Mouse (Mus musculus) kidney, adult 2 months (tissue): ENCODE measurements at regions not wholly inside any gene's neighbourhood (a gene's known extent, or its start where the extent isn't known, plus 50 kb on each side); places are given as distances from the start of the nearest gene placed in this dataset.
A peak's percentile ranks its signal among the peaks of the same experiment; 100 is the strongest.
"Not testable (repeated sequence)": the region's sequence is repeated elsewhere in the genome, so short reads cannot be mapped to it uniquely, and the experiment has no call there.

Source experiments
- DNase-seq: peaks from one replicate; pipeline ENCODE4 v3.0.0; 2021
- H3K27ac ChIP-seq: fragments of 200-500 bp; 2 replicates; pipeline ENCODE4 v1.5.1; 2012; ENCODE audit warnings: low read depth, low read length, control low read depth, inconsistent platforms; ENCODE audit not compliant: insufficient read depth
- H3K27me3 ChIP-seq: fragments of 200-500 bp; replicated peaks from 2 replicates; pipeline ENCODE4 v1.6.1; 2012; ENCODE audit warnings: mild to moderate bottlenecking, moderate library complexity, low read length, inconsistent platforms; ENCODE audit not compliant: control insufficient read depth, insufficient read depth
- H3K36me3 ChIP-seq: fragments of 200-500 bp; 2 replicates; pipeline ENCODE4 v1.6.1; 2012; ENCODE audit warnings: mild to moderate bottlenecking, moderate library complexity, low read length, inconsistent platforms; ENCODE audit not compliant: control insufficient read depth, insufficient read depth
- H3K4me1 ChIP-seq: fragments of 200-500 bp; 2 replicates; pipeline ENCODE4 v1.6.1; 2011; ENCODE audit warnings: low read length; ENCODE audit not compliant: control insufficient read depth, insufficient read depth
- H3K4me3 ChIP-seq: fragments of 200-500 bp; 2 replicates; pipeline ENCODE4 v1.5.1; 2011; ENCODE audit warnings: mild to moderate bottlenecking, low read depth, low read length, control low read depth; ENCODE audit not compliant: insufficient read depth
- CTCF ChIP-seq: fragments of 200-500 bp; conservative IDR thresholded peaks from 2 replicates; pipeline ENCODE4 v1.5.1; 2011; ENCODE audit warnings: low read depth, mild to moderate bottlenecking, control low read depth, low read length, moderate library complexity, mixed read lengths; ENCODE audit not compliant: insufficient read depth, insufficient read length
- POLR2A ChIP-seq: fragments of 200-500 bp; IDR thresholded peaks from one replicate; pipeline ENCODE4 v1.6.1; 2011; ENCODE audit warnings: low read depth, low read length, control low read depth
- WGBS: fragments of 180-500 bp; shearing (Covaris S2); methylation state at CpG from one replicate; pipeline ENCODE4 v1.1.7; 2018; 5-methylcytosine and 5-hydroxymethylcytosine counted together

DNA sequence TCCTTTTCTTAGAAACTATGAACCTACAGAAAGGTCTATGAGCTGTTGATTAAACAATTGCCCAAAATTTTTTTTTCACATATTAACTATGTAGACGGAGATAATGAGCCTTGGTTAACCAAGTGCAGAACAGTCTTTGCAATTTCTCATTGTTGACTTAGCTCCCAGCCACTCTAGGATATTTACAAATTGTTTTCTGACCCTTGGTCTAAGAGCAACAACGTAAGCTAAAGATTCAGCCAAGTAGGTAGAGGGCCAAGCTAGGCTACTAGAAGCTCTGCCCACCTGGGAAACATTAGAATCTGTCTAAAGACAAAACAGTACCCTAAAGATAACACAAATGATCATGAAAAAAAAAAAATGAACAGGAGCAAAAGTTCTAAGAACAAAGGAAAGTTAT is 67.5 kb upstream of the Map9 start:
- H3K4me3 ChIP-seq = no peak overlapping the region
- peak; percentile 40 for DNase-seq
- H3K4me1 ChIP-seq = no peaks in the 10 kb centered on the region
- H3K27me3 ChIP-seq = no peaks in the 10 kb centered on the region
- H3K27ac ChIP-seq = no peak overlapping the region
- no peak for TF ChIP-seq CTCF
- TF ChIP-seq POLR2A = no peak
- WGBS = 40% methylated on average over 2 of the region's 2 CpGs
- no peaks in the 10 kb centered on the region for H3K36me3 ChIP-seq

GRCm38 (mm10) chr3:82288996-82289395 is 68.8 kb upstream of the Map9 start:
- Histone ChIP-seq H3K4me1 (no peaks in the 10 kb centered on the region), H3K36me3 (no peaks in the 10 kb centered on the region), H3K27me3 (no peaks in the 10 kb centered on the region), H3K4me3 (no peak overlapping the region), H3K27ac (no peak overlapping the region)
- 71% methylated on average over 6 of the region's 6 CpGs for WGBS
- TF ChIP-seq POLR2A = no peak
- no peak for TF ChIP-seq CTCF
- no peak for DNase-seq

DNA sequence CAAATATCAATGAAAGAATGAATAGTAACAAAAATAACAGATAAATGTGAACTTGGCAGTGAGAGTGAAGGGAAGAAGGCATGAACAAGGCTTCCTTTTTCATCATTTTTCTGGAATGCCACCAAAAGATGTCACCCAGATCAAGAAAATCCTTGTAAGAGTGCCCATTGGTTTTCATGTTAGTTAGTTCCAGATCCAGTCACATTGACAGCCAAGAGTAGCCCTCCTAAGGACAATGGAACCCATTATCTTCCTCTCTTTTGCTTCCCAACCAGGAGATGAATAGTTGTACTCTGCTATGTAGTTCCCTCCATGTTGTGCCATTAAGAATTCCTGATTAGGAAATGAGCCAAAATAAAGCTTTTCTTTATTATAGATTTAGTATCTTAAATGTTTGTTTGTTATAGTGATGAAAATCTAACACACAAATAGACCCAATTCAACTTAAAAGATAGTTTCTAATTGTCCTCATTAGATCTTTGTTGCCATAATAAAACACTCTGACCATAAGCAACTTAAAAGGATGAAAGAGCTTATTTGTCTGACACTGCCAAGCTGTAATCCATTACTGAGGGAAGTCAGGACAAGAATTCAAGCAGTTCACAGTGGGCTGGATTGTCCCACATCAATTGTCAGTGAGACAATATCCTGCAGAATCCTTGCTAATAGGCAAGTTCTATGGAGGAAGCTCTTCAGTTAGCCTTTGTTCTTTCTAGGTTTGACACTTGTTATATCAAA is 80.7 kb upstream of the Map9 start:
- DNase-seq = no peak
- no peaks in the 10 kb centered on the region for H3K27me3 ChIP-seq
- TF ChIP-seq CTCF (no peak), POLR2A (no peak)
- H3K4me1 ChIP-seq = peaks cover 7% of the 10 kb centered on the region; the same call in 1 of the 2 replicates
- no peaks in the 10 kb centered on the region for H3K36me3 ChIP-seq
- H3K27ac ChIP-seq = no peak overlapping the region
- no peak overlapping the region for H3K4me3 ChIP-seq

GRCm38 (mm10) chr3:82275822-82276203 is 82.0 kb upstream of the Map9 start:
- H3K36me3 ChIP-seq = no peaks in the 10 kb centered on the region
- TF ChIP-seq POLR2A (no peak), CTCF (no peak)
- no peak for DNase-seq
- 62% methylated on average over 4 of the region's 4 CpGs for WGBS
- H3K27ac ChIP-seq = no peak overlapping the region
- no peak overlapping the region for H3K4me3 ChIP-seq
- H3K4me1 ChIP-seq = peaks cover 7% of the 10 kb centered on the region; the same call in 1 of the 2 replicates
- no peaks in the 10 kb centered on the region for H3K27me3 ChIP-seq

DNA sequence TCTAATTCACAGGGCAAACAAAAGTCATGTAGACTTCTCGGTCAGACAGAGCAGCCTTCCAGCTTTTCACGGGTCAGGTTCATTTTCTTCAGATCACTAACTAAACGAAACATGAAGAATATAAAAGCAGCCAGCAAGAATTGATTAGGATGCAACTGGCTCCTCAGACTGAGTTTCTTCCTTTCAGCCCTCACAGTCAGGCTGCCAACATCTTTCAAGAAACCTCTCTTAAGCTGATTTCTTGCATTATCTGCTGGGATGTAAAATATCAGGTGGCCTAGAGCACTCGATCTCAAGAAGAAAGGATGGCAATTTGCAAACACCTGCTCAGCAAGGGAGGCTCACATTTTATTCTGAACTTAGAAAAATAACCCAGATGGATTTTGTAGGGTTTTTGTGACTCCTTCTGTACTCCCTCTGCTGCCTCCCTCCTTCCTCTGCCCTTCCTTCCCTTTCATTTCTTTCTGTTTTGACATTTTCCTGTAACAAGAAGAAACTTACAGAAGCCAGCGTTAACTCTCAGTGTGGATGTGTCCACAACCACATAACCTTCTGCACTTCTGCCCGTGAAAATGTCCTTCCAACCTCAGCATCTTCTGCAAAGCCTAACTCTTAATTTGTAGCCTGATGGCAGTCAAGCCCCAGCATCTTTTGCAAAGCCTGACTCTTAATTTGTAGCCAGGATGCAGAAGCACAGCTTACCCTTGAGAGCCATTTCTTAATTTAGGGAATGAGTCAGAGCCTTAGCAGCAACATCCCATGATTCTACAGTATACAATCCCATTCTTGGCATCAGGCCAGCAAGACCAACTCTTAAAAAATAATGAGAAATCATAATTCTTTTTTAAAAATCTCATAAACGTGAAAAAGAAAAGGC is 82.7 kb upstream of the Map9 start:
- 55% methylated on average over 7 of the region's 7 CpGs for WGBS
- peak overlapping the region; percentile 29 for H3K27ac ChIP-seq
- DNase-seq = peak; percentile 63
- H3K4me1 ChIP-seq = peaks cover 7% of the 10 kb centered on the region; the same call in 1 of the 2 replicates
- no peaks in the 10 kb centered on the region for H3K27me3 ChIP-seq
- no peak overlapping the region for H3K4me3 ChIP-seq
- TF ChIP-seq POLR2A = no peak
- no peak for TF ChIP-seq CTCF
- no peaks in the 10 kb centered on the region for H3K36me3 ChIP-seq

DNA sequence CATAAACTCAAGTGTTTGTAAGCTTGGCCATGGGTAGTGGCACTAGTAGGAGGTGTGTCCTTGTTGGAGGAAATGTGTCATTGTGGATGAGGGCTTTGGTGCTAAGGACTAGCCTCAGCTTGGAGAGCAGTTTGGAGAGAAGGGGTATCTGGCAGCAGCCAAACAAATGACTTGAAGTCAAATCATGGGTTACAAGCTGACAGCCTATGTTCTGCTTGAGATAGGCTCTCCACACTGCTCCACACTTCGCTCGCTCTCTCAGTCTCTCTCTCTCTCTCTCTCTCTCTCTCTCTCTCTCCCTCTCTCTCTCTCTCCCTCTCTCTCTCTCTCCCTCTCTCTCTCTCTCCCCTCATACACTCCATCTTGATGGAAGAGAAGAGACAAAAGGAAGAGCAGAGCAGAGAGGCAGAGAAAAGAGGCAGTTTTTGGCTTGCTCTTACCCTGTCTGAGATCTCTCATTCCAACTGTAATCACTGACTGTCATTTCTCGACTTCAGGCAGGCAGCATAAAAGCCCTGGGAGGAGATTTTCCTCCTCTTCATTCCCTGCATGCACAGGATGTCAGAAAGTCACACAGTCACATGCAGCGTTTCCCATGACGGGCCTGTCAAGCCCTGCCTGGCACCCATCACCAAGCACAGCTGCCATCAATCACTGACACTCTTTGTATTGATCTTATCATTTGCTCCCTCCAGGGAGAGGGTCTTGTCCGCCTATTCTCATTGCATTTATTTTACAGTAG is 83.5 kb upstream of the Map9 start:
- DNase-seq = no peak
- 58% methylated on average over 6 of the region's 6 CpGs for WGBS
- H3K4me3 ChIP-seq = no peak overlapping the region
- H3K27ac ChIP-seq = peak overlapping the region; percentile 29
- TF ChIP-seq CTCF = no peak
- no peak for TF ChIP-seq POLR2A
- no peaks in the 10 kb centered on the region for H3K36me3 ChIP-seq
- H3K4me1 ChIP-seq = peaks cover 7% of the 10 kb centered on the region; the same call in 1 of the 2 replicates
- no peaks in the 10 kb centered on the region for H3K27me3 ChIP-seq

DNA sequence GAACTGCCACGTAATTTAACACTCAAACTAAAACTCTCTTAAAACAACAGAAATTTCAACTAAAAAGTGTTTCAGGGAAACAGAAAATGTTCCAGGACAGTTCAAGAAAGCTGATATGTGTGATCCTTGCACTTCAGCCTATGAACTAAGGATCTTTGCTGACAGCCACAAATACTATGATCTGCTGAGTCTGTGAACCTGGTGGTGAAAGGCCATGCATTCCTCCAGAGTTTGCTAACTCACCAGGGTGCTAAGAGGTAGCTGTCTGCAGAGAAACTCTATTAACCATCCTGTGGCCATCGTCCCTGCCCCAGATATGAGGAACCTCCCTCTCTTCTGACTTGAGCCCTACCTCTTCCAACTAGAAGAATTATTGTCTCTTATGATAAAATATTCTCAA is 84.3 kb upstream of the Map9 start:
- H3K4me1 ChIP-seq, H3K36me3 ChIP-seq, H3K4me3 ChIP-seq, H3K27me3 ChIP-seq: not testable (repeated sequence)
- 40% methylated on average over 2 of the region's 2 CpGs for WGBS
- peak overlapping the region; percentile 95; the same call in 1 of the 2 replicates for H3K27ac ChIP-seq
- peak; percentile 49 for DNase-seq
